Mouse (Mus musculus) heart, embryonic 12.5 days (tissue): Measurements from ENCODE around the gene Lin7c. TPM values are rescaled to one million over a fixed set of nuclear protein-coding genes. Genes with fewer than 3 reads are reported as not detected.

ENCODE experiments used
- ATAC-seq: fragments of 200-750 bp; cut with Nextera tagmentation; 2 replicates; pipeline ENCODE4 v1.8.0; 2017; ENCODE audit warnings: moderate TSS enrichment, moderate library complexity; ENCODE audit not compliant: insufficient number of reproducible peaks, low FRiP score
- H3K27ac ChIP-seq: fragments of 300-500 bp; sonication (generic); 2 replicates; pipeline ENCODE4 v1.5.1; 2016; ENCODE audit warnings: mild to moderate bottlenecking, moderate library complexity; ENCODE audit not compliant: poor library complexity, severe bottlenecking
- H3K27me3 ChIP-seq: fragments of 300-500 bp; sonication (generic); replicated peaks from 2 replicates; pipeline ENCODE4 v1.6.1; 2016; ENCODE audit warnings: mild to moderate bottlenecking, moderate library complexity
- H3K36me3 ChIP-seq: fragments of 300-500 bp; sonication (generic); 2 replicates; pipeline ENCODE4 v1.6.1; 2016; ENCODE audit warnings: mild to moderate bottlenecking, moderate library complexity
- H3K4me1 ChIP-seq: fragments of 300-500 bp; sonication (generic); replicated peaks from 2 replicates; pipeline ENCODE4 v1.6.1; 2016; ENCODE audit warnings: mild to moderate bottlenecking
- H3K4me2 ChIP-seq: fragments of 300-500 bp; sonication (generic); 2 replicates; pipeline ENCODE4 v1.6.1; 2016; ENCODE audit warnings: mild to moderate bottlenecking, moderate library complexity
- H3K4me3 ChIP-seq: fragments of 300-500 bp; sonication (generic); 2 replicates; pipeline ENCODE4 v1.5.1; 2016; ENCODE audit warnings: mild to moderate bottlenecking
- H3K9ac ChIP-seq: fragments of 300-500 bp; sonication (generic); 2 replicates; pipeline ENCODE4 v1.6.1; 2016; ENCODE audit warnings: mild to moderate bottlenecking, moderate library complexity
- H3K9me3 ChIP-seq: fragments of 300-500 bp; sonication (generic); replicated peaks from 2 replicates; pipeline ENCODE4 v1.6.1; 2016; ENCODE audit warnings: mild to moderate bottlenecking, moderate library complexity
- WGBS: fragments of 180-500 bp; shearing (Covaris S2); methylation state at CpG from one replicate; pipeline ENCODE4 v1.1.7; 2016; 5-methylcytosine and 5-hydroxymethylcytosine counted together
- polyA plus RNA-seq: library from polyadenylated mRNA; unstranded; fragments of >200 nt; fragmentation: Nextera tagmentation; extraction: Ambion mirVana; gene quantifications from 2 replicates; pipeline ENCODE4 v1.2.1, GENCODE M21; 2016

Lin7c gene
- polyA plus RNA-seq, 1 experiment from 2014 or later = 52.1 TPM

- WGBS = 66% methylated on average over 5 of the region's 5 CpGs
These were observed 51.4 kb downstream of the Lin7c start for GRCm38 (mm10) chr2:109941973-109942444.

GRCm38 (mm10) chr2:109942810-109943570 is 52.3 kb downstream of the Lin7c start:
- no peak overlapping the region for H3K9ac ChIP-seq
- 91% methylated on average over 8 of the region's 8 CpGs for WGBS
- no peak for ATAC-seq

More at GRCm38 (mm10) chr2:109941973-109942444, 51.4 kb downstream of the Lin7c start:
- no peaks in the 10 kb centered on the region for H3K9me3 ChIP-seq
- no peak overlapping the region for H3K4me2 ChIP-seq
- no peak overlapping the region for H3K9ac ChIP-seq
- H3K4me1 ChIP-seq = peaks cover 32% of the 10 kb centered on the region
- ATAC-seq = no peak
- H3K27ac ChIP-seq = no peak overlapping the region
- no peaks in the 10 kb centered on the region for H3K27me3 ChIP-seq
- no peak overlapping the region for H3K4me3 ChIP-seq
- no peaks in the 10 kb centered on the region for H3K36me3 ChIP-seq

GRCm38 (mm10) chr2:109944995-109945394 is 54.3 kb downstream of the Lin7c start:
- H3K4me3 ChIP-seq = no peak overlapping the region
- H3K9me3 ChIP-seq = no peaks in the 10 kb centered on the region
- ATAC-seq = peak; percentile 86
- H3K27ac ChIP-seq = peak overlapping the region; percentile 77
- H3K36me3 ChIP-seq = no peaks in the 10 kb centered on the region
- peak overlapping the region; percentile 42 for H3K4me2 ChIP-seq
- peaks cover 41% of the 10 kb centered on the region for H3K4me1 ChIP-seq
- no peak overlapping the region for H3K9ac ChIP-seq
- no peaks in the 10 kb centered on the region for H3K27me3 ChIP-seq
- 20% methylated on average over 9 of the region's 9 CpGs for WGBS

More at GRCm38 (mm10) chr2:109942810-109943570, 52.3 kb downstream of the Lin7c start:
- Histone ChIP-seq H3K4me2 (no peak overlapping the region), H3K36me3 (no peaks in the 10 kb centered on the region), H3K4me1 (peaks cover 32% of the 10 kb centered on the region), H3K27me3 (no peaks in the 10 kb centered on the region), H3K27ac (no peak overlapping the region), H3K9me3 (no peaks in the 10 kb centered on the region), H3K4me3 (no peak overlapping the region)

GRCm38 (mm10) chr2:109945532-109945931 is 54.9 kb downstream of the Lin7c start:
- Histone ChIP-seq H3K4me2 (peak overlapping the region; percentile 42; the same call in 1 of the 2 replicates), H3K27ac (peak overlapping the region; percentile 66), H3K9me3 (no peaks in the 10 kb centered on the region), H3K4me3 (no peak overlapping the region), H3K36me3 (no peaks in the 10 kb centered on the region), H3K9ac (no peak overlapping the region), H3K27me3 (no peaks in the 10 kb centered on the region), H3K4me1 (peaks cover 46% of the 10 kb centered on the region)
- 81% methylated on average over 4 of the region's 4 CpGs for WGBS
- ATAC-seq = no peak

GRCm38 (mm10) chr2:109946426-109946825 is 55.8 kb downstream of the Lin7c start:
- Histone ChIP-seq H3K27ac (no peak overlapping the region), H3K4me1 (peaks cover 54% of the 10 kb centered on the region), H3K27me3 (no peaks in the 10 kb centered on the region), H3K4me2 (no peak overlapping the region), H3K4me3 (no peak overlapping the region), H3K9ac (no peak overlapping the region), H3K9me3 (no peaks in the 10 kb centered on the region), H3K36me3 (no peaks in the 10 kb centered on the region)
- no peak for ATAC-seq
- 71% methylated on average over 6 of the region's 6 CpGs for WGBS

GRCm38 (mm10) chr2:109949519-109949918 is 58.9 kb downstream of the Lin7c start:
- Histone ChIP-seq H3K4me3 (no peak overlapping the region), H3K9ac (no peak overlapping the region), H3K27me3 (no peaks in the 10 kb centered on the region), H3K36me3 (no peaks in the 10 kb centered on the region), H3K27ac (no peak overlapping the region), H3K9me3 (no peaks in the 10 kb centered on the region), H3K4me1 (peaks cover 61% of the 10 kb centered on the region), H3K4me2 (no peak overlapping the region)
- no peak for ATAC-seq

GRCm38 (mm10) chr2:109950311-109950710 is 59.7 kb downstream of the Lin7c start:
- Histone ChIP-seq H3K27ac (no peak overlapping the region), H3K4me1 (peaks cover 61% of the 10 kb centered on the region), H3K9me3 (no peaks in the 10 kb centered on the region), H3K4me3 (no peak overlapping the region), H3K36me3 (no peaks in the 10 kb centered on the region), H3K27me3 (no peaks in the 10 kb centered on the region), H3K4me2 (no peak overlapping the region), H3K9ac (no peak overlapping the region)
- ATAC-seq = no peak
- 73% methylated on average over 3 of the region's 3 CpGs for WGBS

Other genes with a start within 250 kb of the Lin7c start
- 1.2 TPM in 2 replicates for gene Bdnf, start 216.2 kb upstream of the Lin7c start, polyA plus RNA-seq
- gene Lgr4, start 26.8 kb downstream of the Lin7c start, polyA plus RNA-seq = 15.1 and 17.8 TPM in 2 replicates
- gene Ccdc34, start 127.0 kb downstream of the Lin7c start, polyA plus RNA-seq = 28.7 and 32.3 TPM in 2 replicates